In genomic region chr12:13248691-13249572, GRCm38 (mm10) we compare ENCODE assay signal across 8 mouse cellular contexts. TPM values are rescaled to one million over a fixed set of nuclear protein-coding genes. Genes with fewer than 3 reads are reported as not detected.
DNase-seq lines count a peak whose midpoint lies in the region; ATAC-seq and TF ChIP-seq lines count a peak whose summit lies in the region.

Gene Ddx1, minus strand, starts transcription at chr12:13249213.

- WGBS in embryonic facial prominence, embryonic 14.5 days, result 3% methylated on average over 54 of the region's 59 CpGs
- 3% methylated on average over 59 of the region's 59 CpGs for WGBS in limb, embryonic 14.5 days
- WGBS in midbrain, postnatal 0 days, result 2% methylated on average over 53 of the region's 59 CpGs

- H3K9me3 ChIP-seq in embryonic facial prominence, embryonic 14.5 days (ENCODE audit: control insufficient read depth, low read length), result no peaks in the 10 kb centered on the region
- no peaks in the 10 kb centered on the region for H3K9me3 ChIP-seq in limb, embryonic 14.5 days (ENCODE audit: control insufficient read depth, low read length)
- no peaks in the 10 kb centered on the region for H3K9me3 ChIP-seq in midbrain, postnatal 0 days (ENCODE audit: low read length)

- H3K4me2 ChIP-seq in embryonic facial prominence, embryonic 14.5 days (ENCODE audit: low read depth, low read length), result peak within 1 kb of the TSS; percentile 51
- H3K4me2 ChIP-seq in limb, embryonic 14.5 days (replicated peaks; ENCODE audit: low read depth, low read length, severe bottlenecking), result peak within 1 kb of the TSS; percentile 52
- peak within 1 kb of the TSS; percentile 39 for H3K4me2 ChIP-seq in midbrain, postnatal 0 days (ENCODE audit: low read depth, low read length, poor library complexity, severe bottlenecking)

- peaks cover 18% of the 10 kb centered on the region for H3K36me3 ChIP-seq in embryonic facial prominence, embryonic 14.5 days (ENCODE audit: control insufficient read depth, insufficient read depth, low read length)
- peaks cover 11% of the 10 kb centered on the region for H3K36me3 ChIP-seq in limb, embryonic 14.5 days (ENCODE audit: control insufficient read depth, insufficient read depth, low read length)
- no peaks in the 10 kb centered on the region; the same call in 1 of the 2 replicates for H3K36me3 ChIP-seq in midbrain, postnatal 0 days (ENCODE audit: insufficient read depth, low read length)

- peak; percentile 97 for ATAC-seq in embryonic facial prominence, embryonic 14.5 days (ENCODE audit: low read depth)
- peak; percentile 94 for ATAC-seq in limb, embryonic 14.5 days (ENCODE audit: low FRiP score, low read depth)
- ATAC-seq in midbrain, postnatal 0 days (ENCODE audit: low FRiP score), result peak; percentile 93

- TF ChIP-seq POLR2A in limb, embryonic 14.5 days (IDR thresholded peaks at IDR 0.05; ENCODE audit: borderline replicate concordance, extremely low read depth, insufficient read depth, insufficient read length), result peak; percentile 83; the same call in 1 of the 2 replicates

- H3K4me3 ChIP-seq in embryonic facial prominence, embryonic 14.5 days (ENCODE audit: low read depth, low read length), result peak within 1 kb of the TSS; percentile 87
- peak within 1 kb of the TSS; percentile 70 for H3K4me3 ChIP-seq in limb, embryonic 14.5 days (replicated peaks; ENCODE audit: low read length)
- H3K4me3 ChIP-seq in midbrain, postnatal 0 days (ENCODE audit: low read depth, low read length), result peak within 1 kb of the TSS; percentile 73

- H3K9ac ChIP-seq in embryonic facial prominence, embryonic 14.5 days (ENCODE audit: low read depth, low read length), result peak within 1 kb of the TSS; percentile 97
- H3K9ac ChIP-seq in limb, embryonic 14.5 days (ENCODE audit: low read depth, low read length, severe bottlenecking), result peak within 1 kb of the TSS; percentile 93
- peak within 1 kb of the TSS; percentile 81 for H3K9ac ChIP-seq in midbrain, postnatal 0 days (replicated peaks; ENCODE audit: low read length, poor library complexity, severe bottlenecking)

- no peaks in the 10 kb centered on the region for H3K27me3 ChIP-seq in embryonic facial prominence, embryonic 14.5 days (replicated peaks; ENCODE audit: control insufficient read depth, insufficient read depth, low read length)
- H3K27me3 ChIP-seq in limb, embryonic 14.5 days (ENCODE audit: control insufficient read depth, insufficient read depth, low read length), result no peaks in the 10 kb centered on the region
- H3K27me3 ChIP-seq in midbrain, postnatal 0 days (ENCODE audit: insufficient read depth, low read length), result no peaks in the 10 kb centered on the region

- peak; percentile 85 for DNase-seq in 3T3-L1 (ENCODE audit: low read depth, low spot score)
- DNase-seq in adrenal gland, postnatal 4 days (ENCODE audit: low spot score in 2 of 2), result peak; percentile 62 to 66
- DNase-seq in embryonic facial prominence, embryonic 14.5 days (ENCODE audit: low spot score), result peak; percentile 86
- peak; percentile 77 for DNase-seq in heart, adult 8-10 months (ENCODE audit: low spot score)
- DNase-seq in kidney, adult 9 months, result peak; percentile 85
- peak; percentile 66 for DNase-seq in limb, embryonic 14.5 days (ENCODE audit: low spot score)
- peak; percentile 89 for DNase-seq in midbrain, postnatal 0 days (ENCODE audit: low spot score)
- peak; percentile 52 to 72 for DNase-seq in spleen, postnatal 14 days (ENCODE audit: low spot score in 2 of 2)

- H3K27ac ChIP-seq in embryonic facial prominence, embryonic 14.5 days (replicated peaks; ENCODE audit: low read depth, low read length), result peak within 1 kb of the TSS; percentile 86
- H3K27ac ChIP-seq in limb, embryonic 14.5 days (replicated peaks; ENCODE audit: low read depth, low read length), result peak within 1 kb of the TSS; percentile 85
- peak within 1 kb of the TSS; percentile 78 for H3K27ac ChIP-seq in midbrain, postnatal 0 days (ENCODE audit: low read depth, low read length)

- H3K4me1 ChIP-seq in embryonic facial prominence, embryonic 14.5 days (ENCODE audit: control insufficient read depth, insufficient read depth, low read length), result 0 out of 2 replicates have a peak, but pooled peaks cover 8% of the 10 kb centered on the region
- H3K4me1 ChIP-seq in limb, embryonic 14.5 days (ENCODE audit: control insufficient read depth, insufficient read depth, low read length), result 0 out of 2 replicates have a peak, but pooled peaks cover 5% of the 10 kb centered on the region
- peaks cover 3% of the 10 kb centered on the region; the same call in 1 of the 2 replicates for H3K4me1 ChIP-seq in midbrain, postnatal 0 days (ENCODE audit: insufficient read depth, low read length)

- TF ChIP-seq CTCF in midbrain, postnatal 0 days (IDR thresholded peaks at IDR 0.05), result no peak

RNA-seq across cellular contexts. Expression of gene Ddx1, which starts in this region (rescaled TPM):
- 100 to 1,000 TPM; 103 to 116 TPM for total RNA-seq in adrenal gland, postnatal 4 days (2021)
- 128 and 148 TPM in 2 replicates for polyA plus RNA-seq in embryonic facial prominence, embryonic 14.5 days (2014; fragmentation: Nextera tagmentation; extraction: Ambion mirVana)
- 10 to 100 TPM; 70.8 to 87.7 (median 81.1) TPM for total RNA-seq in heart, adult 8-10 months (2022)
- 36.8 and 62.8 TPM in 2 replicates for polyA plus RNA-seq in limb, embryonic 14.5 days (2012; rRNA removed)
- 135 and 145 TPM in 2 replicates for polyA plus RNA-seq in limb, embryonic 14.5 days (2014; fragmentation: Nextera tagmentation; extraction: Ambion mirVana)
- 48.3 and 54.4 TPM in 2 replicates for total RNA-seq in midbrain, postnatal 0 days (2014; rRNA removed)
- 126 and 133 TPM in 2 replicates for polyA plus RNA-seq in midbrain, postnatal 0 days (2015; fragmentation: Nextera tagmentation; extraction: Ambion mirVana)

Comparison
In these comparisons a context has a peak if more than half of its experiments do, and no peak if none do; other contexts are left out.
1. Peak in every context shown above with its lines: DNase-seq, ATAC-seq, H3K4me3 ChIP-seq and H3K27ac ChIP-seq.